Mouse (Mus musculus) thymus, adult 2 months (tissue): Measurements from ENCODE around the gene Rusc2. TPM values are rescaled to one million over a fixed set of nuclear protein-coding genes. Genes with fewer than 3 reads are reported as not detected.
A peak's percentile ranks its signal among the peaks of the same experiment; 100 is the strongest.

Source experiments
- DNase-seq: peaks from one replicate; pipeline ENCODE4 v3.0.0; 2021
- H3K27ac ChIP-seq: fragments of 200-500 bp; 2 replicates; pipeline ENCODE4 v1.5.1; 2012; ENCODE audit warnings: low read length, control low read depth; ENCODE audit not compliant: control insufficient read depth, insufficient read depth
- H3K27me3 ChIP-seq: fragments of 200-500 bp; 2 replicates; pipeline ENCODE4 v1.6.1; 2012; ENCODE audit warnings: mild to moderate bottlenecking, low read length, moderate library complexity, mixed read lengths; ENCODE audit not compliant: control insufficient read depth, insufficient read depth
- H3K36me3 ChIP-seq: fragments of 200-500 bp; 2 replicates; pipeline ENCODE4 v1.6.1; 2012; ENCODE audit warnings: mild to moderate bottlenecking, low read length, moderate library complexity; ENCODE audit not compliant: control insufficient read depth, insufficient read depth
- H3K4me1 ChIP-seq: fragments of 200-500 bp; replicated peaks from 2 replicates; pipeline ENCODE4 v1.6.1; 2012; ENCODE audit warnings: low read length; ENCODE audit not compliant: control insufficient read depth, insufficient read depth
- H3K4me3 ChIP-seq: fragments of 200-500 bp; 2 replicates; pipeline ENCODE4 v1.5.1; 2012; ENCODE audit warnings: mild to moderate bottlenecking, low read length, control low read depth, moderate library complexity; ENCODE audit not compliant: control insufficient read depth, insufficient read depth
- CTCF ChIP-seq: fragments of 200-500 bp; IDR thresholded peaks from 2 replicates; pipeline ENCODE4 v1.5.1; 2012; ENCODE audit warnings: mild to moderate bottlenecking, control low read depth, low read length, moderate library complexity, borderline replicate concordance; ENCODE audit not compliant: control insufficient read depth, poor library complexity, insufficient read depth; ENCODE audit errors: extremely low read depth
- POLR2A ChIP-seq: fragments of 200-500 bp; IDR thresholded peaks from 2 replicates; pipeline ENCODE4 v1.6.1; 2012; ENCODE audit warnings: mild to moderate bottlenecking, low read length, control low read depth, moderate library complexity; ENCODE audit not compliant: control insufficient read depth, poor library complexity, insufficient read depth; ENCODE audit errors: extremely low read depth
- WGBS: fragments of 180-500 bp; shearing (Covaris S2); methylation state at CpG from one replicate; pipeline ENCODE4 v1.1.7; 2018; 5-methylcytosine and 5-hydroxymethylcytosine counted together
- polyA plus RNA-seq: library from polyadenylated mRNA; depleted of rRNA; stranded (reverse); fragments of >200 nt; gene quantifications from 2 replicates; pipeline ENCODE4 v1.2.3, GENCODE M21; 2012; rRNA removed

The Rusc2 gene
- polyA plus RNA-seq, 1 experiment: 4.2 TPM

GRCm38 (mm10) chr4:43470301-43470700, 88.5 kb downstream of the Rusc2 start:
- DNase-seq: no peak
- Histone ChIP-seq H3K36me3 (no peaks in the 10 kb centered on the region), H3K4me3 (no peak overlapping the region), H3K27ac (no peak overlapping the region), H3K27me3 (no peaks in the 10 kb centered on the region), H3K4me1 (peaks cover 11% of the 10 kb centered on the region)
- TF ChIP-seq POLR2A (no peak), CTCF (no peak)
- 92% methylated on average over 10 of the region's 10 CpGs for WGBS

- TF ChIP-seq POLR2A (no peak), CTCF (no peak)
- no peak for DNase-seq
- peaks cover 6% of the 10 kb centered on the region for H3K4me1 ChIP-seq
- WGBS: 5% methylated on average over 1 of the region's 1 CpGs
- H3K27ac ChIP-seq: no peak overlapping the region
- no peak overlapping the region for H3K4me3 ChIP-seq
- H3K27me3 ChIP-seq: no peaks in the 10 kb centered on the region
- H3K36me3 ChIP-seq: no peaks in the 10 kb centered on the region
These were observed 91.9 kb downstream of the Rusc2 start for GRCm38 (mm10) chr4:43473636-43474035.

DNA sequence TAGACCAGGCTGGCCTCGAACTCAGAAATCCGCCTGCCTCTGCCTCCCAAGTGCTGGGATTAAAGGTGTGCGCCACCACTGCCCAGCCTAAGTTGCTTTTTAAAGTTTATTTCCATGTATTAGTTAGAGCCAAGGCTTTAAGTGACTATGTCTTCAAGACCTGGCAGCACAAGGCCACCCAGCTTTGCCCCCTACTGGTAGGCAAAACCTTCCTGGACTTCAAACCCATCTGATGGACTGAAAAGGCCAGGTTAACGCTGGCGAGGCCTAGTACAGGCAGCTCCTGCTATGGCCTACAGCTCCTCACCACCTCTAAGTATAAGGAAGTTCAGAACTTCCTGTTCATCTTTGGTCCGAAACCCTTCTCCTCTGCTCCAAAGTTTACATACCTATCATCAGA, 94.8 kb downstream of the Rusc2 start:
- no peak overlapping the region for H3K4me3 ChIP-seq
- 69% methylated on average over 6 of the region's 6 CpGs for WGBS
- peak; percentile 35 for DNase-seq
- TF ChIP-seq POLR2A (no peak), CTCF (no peak)
- peaks cover 21% of the 10 kb centered on the region for H3K4me1 ChIP-seq
- H3K36me3 ChIP-seq: no peaks in the 10 kb centered on the region
- H3K27me3 ChIP-seq: no peaks in the 10 kb centered on the region
- no peak overlapping the region for H3K27ac ChIP-seq

Other genes with a start within 250 kb of the Rusc2 start
- gene Atp8b5, start 114.8 kb upstream of the Rusc2 start, polyA plus RNA-seq: 0.10 and 0.36 TPM in 2 replicates
- gene Fam166b, start 47.2 kb downstream of the Rusc2 start, polyA plus RNA-seq: 0.22 and 0.42 TPM in 2 replicates
- gene Tesk1, start 60.0 kb downstream of the Rusc2 start, polyA plus RNA-seq: 66.6 and 67.5 TPM in 2 replicates
- gene Cd72, start 72.6 kb downstream of the Rusc2 start, polyA plus RNA-seq: 9.8 and 10.8 TPM in 2 replicates
- 187 and 239 TPM in 2 replicates for gene Sit1, start 101.8 kb downstream of the Rusc2 start, polyA plus RNA-seq
- gene Ccdc107, start 110.9 kb downstream of the Rusc2 start, polyA plus RNA-seq: 330 and 367 TPM in 2 replicates
- gene Arhgef39, start 117.7 kb downstream of the Rusc2 start, polyA plus RNA-seq: 105 and 108 TPM in 2 replicates
- 2.5 and 2.9 TPM in 2 replicates for gene Car9, start 125.0 kb downstream of the Rusc2 start, polyA plus RNA-seq
- gene Tpm2, start 141.8 kb downstream of the Rusc2 start, polyA plus RNA-seq: 10.7 and 12.1 TPM in 2 replicates
- 64.6 and 80.2 TPM in 2 replicates for gene Creb3, start 180.4 kb downstream of the Rusc2 start, polyA plus RNA-seq
- 225 and 254 TPM in 2 replicates for gene Tln1, start 180.7 kb downstream of the Rusc2 start, polyA plus RNA-seq
- 99.6 and 114 TPM in 2 replicates for gene Rgp1, start 196.7 kb downstream of the Rusc2 start, polyA plus RNA-seq
- gene Gba2, start 196.9 kb downstream of the Rusc2 start, polyA plus RNA-seq: 85.4 and 87.0 TPM in 2 replicates
- gene Msmp, start 202.5 kb downstream of the Rusc2 start, polyA plus RNA-seq: not detected in 2 replicates
- 5.2 and 6.3 TPM in 2 replicates for gene Npr2, start 250.0 kb downstream of the Rusc2 start, polyA plus RNA-seq